Mouse (Mus musculus) gastrocnemius, postnatal 4 days (tissue): ENCODE measurements at regions not wholly inside any gene's neighbourhood (a gene's known extent, or its start where the extent isn't known, plus 50 kb on each side); places are given as distances from the start of the nearest gene placed in this dataset.
"Not testable (repeated sequence)": the region's sequence is repeated elsewhere in the genome, so short reads cannot be mapped to it uniquely, and the experiment has no call there.

Experiments
- DNase-seq, 2 experiments: peaks; one replicate each; pipeline ENCODE4 v3.0.0; 2021 to 2022; ENCODE audit warnings: low spot score in 2 of 2, mixed read lengths in 2 of 2

- DNase-seq = not testable (repeated sequence)
These were observed 828.1 kb downstream of the Gm10330 start for GRCm38 (mm10) chr12:22951956-22952355.

- DNase-seq = peak in 1 of 2 experiments; percentile 4
These were observed 873.9 kb downstream of the Gm10330 start for GRCm38 (mm10) chr12:22906156-22906555.
